Mouse (Mus musculus): ENCODE measurements at regions not wholly inside any gene's neighbourhood (a gene's known extent, or its start where the extent isn't known, plus 50 kb on each side); places are given as distances from the start of the nearest gene placed in this dataset.
"Not testable (repeated sequence)": the region's sequence is repeated elsewhere in the genome, so short reads cannot be mapped to it uniquely, and the experiment has no call there.

GRCm38 (mm10) chr8:81286280-81287034 is 55.9 kb upstream of the Inpp4b start:
- Histone ChIP-seq H3K4me3 (replicated peaks) (no peak overlapping the region), H3K36me3 (no peaks in the 10 kb centered on the region), H3K4me2 (replicated peaks) (no peak overlapping the region), H3K9ac (no peak overlapping the region), H3K9me3 (replicated peaks) (no peaks in the 10 kb centered on the region), H3K4me1 (no peaks in the 10 kb centered on the region), H3K27ac (replicated peaks) (no peak overlapping the region), H3K27me3 (no peaks in the 10 kb centered on the region)
- ATAC-seq (ENCODE audit: insufficient number of reproducible peaks, low FRiP score, low TSS enrichment, low read depth) = no peak
- 63% methylated on average over 8 of the region's 8 CpGs for WGBS

- no peak overlapping the region for H3K27ac ChIP-seq (replicated peaks)
- H3K36me3 ChIP-seq = no peaks in the 10 kb centered on the region
- WGBS = 48% methylated on average over 2 of the region's 2 CpGs
- no peak overlapping the region for H3K4me3 ChIP-seq (replicated peaks)
- H3K27me3 ChIP-seq = no peaks in the 10 kb centered on the region
- H3K9ac ChIP-seq = no peak overlapping the region
- 0 out of 2 replicates have a peak, but pooled peaks cover 3% of the 10 kb centered on the region for H3K4me1 ChIP-seq
- no peaks in the 10 kb centered on the region for H3K9me3 ChIP-seq (replicated peaks)
- ATAC-seq (ENCODE audit: insufficient number of reproducible peaks, low FRiP score, low TSS enrichment, low read depth) = peak; percentile 54; the same call in 1 of the 2 replicates
- H3K4me2 ChIP-seq (replicated peaks) = no peak overlapping the region
Measured at GRCm38 (mm10) chr8:81260089-81260488, 82.3 kb upstream of the Inpp4b start.

DNA sequence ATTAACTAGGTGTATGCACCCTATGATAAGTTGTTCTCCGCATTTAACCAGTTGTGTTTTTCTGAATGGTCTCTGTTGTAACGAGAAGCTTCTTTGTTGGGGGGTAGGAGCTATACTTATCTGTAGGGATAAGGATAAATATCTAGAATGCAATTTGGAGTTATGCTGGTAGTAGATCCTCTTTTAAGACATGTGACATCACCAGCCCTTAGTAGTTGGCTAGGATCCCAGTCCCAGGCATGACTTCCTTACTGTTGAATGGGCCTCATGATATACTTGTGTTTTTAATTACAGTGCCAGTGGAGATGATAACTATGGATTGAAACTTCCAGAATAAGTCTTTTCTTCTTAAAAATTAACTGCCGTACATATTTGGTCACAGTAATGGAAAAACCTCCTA is 118.5 kb upstream of the Inpp4b start:
- Histone ChIP-seq H3K4me3 (replicated peaks) (no peak overlapping the region), H3K4me2 (replicated peaks) (no peak overlapping the region), H3K9ac (no peak overlapping the region), H3K36me3 (no peaks in the 10 kb centered on the region), H3K27ac (replicated peaks) (no peak overlapping the region), H3K27me3 (no peaks in the 10 kb centered on the region), H3K4me1 (no peaks in the 10 kb centered on the region; the same call in 1 of the 2 replicates), H3K9me3 (replicated peaks) (no peaks in the 10 kb centered on the region)
- 69% methylated on average over 3 of the region's 3 CpGs for WGBS
- ATAC-seq (ENCODE audit: insufficient number of reproducible peaks, low FRiP score, low TSS enrichment, low read depth) = no peak

DNA sequence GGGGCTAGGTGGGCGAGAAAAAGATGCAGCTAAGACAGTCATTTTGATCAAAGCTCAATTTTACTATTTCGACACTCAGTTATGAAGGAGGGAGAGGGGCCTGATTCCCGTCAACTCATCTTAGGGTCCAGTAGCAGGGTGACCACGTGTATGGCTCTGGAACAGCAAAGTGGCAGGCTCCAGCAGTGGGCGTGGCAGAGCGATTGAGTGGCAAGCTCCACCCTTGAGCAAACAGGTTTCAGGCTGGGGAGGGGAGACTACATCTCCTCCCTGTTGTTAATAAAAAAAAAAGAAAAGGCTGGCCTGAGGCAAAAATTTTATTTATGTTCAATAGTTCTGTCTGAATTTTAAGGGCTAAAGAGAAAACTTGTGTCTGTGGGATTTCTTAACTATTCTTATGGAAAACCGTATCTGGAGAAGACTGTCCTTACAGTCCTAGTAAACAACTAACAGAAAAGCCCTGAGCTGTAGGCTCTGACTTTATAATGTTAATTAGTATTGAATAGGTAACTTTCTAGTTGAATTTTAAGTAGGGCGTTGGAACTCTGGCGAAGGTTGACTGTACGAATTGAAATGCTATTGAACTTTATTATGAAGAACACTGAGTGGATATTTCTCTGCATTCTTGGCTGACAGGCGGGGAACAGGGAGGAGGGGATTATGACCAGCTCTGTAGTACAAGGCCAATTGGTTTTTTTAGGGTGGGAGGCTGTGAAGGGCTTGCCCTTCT is 155.1 kb upstream of the Inpp4b start:
- H3K4me1 ChIP-seq; ATAC-seq (ENCODE audit: insufficient number of reproducible peaks, low FRiP score, low TSS enrichment, low read depth); H3K36me3 ChIP-seq; H3K9me3 ChIP-seq (replicated peaks); H3K9ac ChIP-seq; H3K27ac ChIP-seq (replicated peaks); H3K4me3 ChIP-seq (replicated peaks); H3K4me2 ChIP-seq (replicated peaks); H3K27me3 ChIP-seq: not testable (repeated sequence)
- WGBS = 67% methylated on average over 11 of the region's 11 CpGs

- ATAC-seq (ENCODE audit: insufficient number of reproducible peaks, low FRiP score, low TSS enrichment, low read depth) = no peak
- H3K9ac ChIP-seq = no peak overlapping the region
Measured at GRCm38 (mm10) chr8:81175537-81175936, 160.8 kb upstream of the Usp38 start.

DNA sequence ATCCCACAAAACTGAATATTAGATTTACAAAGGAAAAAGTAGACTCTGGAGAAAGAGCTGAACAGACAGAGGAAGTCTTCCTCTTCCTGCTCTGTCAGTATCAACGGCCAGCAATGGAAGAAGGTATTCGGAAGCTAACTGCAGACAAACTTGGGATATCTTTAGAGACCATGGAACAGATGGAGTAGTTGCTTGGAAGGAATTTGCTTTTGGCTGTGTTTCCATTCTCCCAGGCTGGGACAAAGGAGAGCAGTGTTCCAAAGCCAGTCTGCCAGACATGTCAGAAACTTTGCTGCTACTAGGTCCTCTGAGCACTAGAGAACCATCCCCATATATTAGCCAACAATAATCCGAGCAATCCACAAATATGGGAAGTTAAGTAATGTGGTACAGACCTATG is 132.5 kb upstream of the Usp38 start:
- 0 out of 2 replicates have a peak, but pooled peaks have one; percentile 11 for ATAC-seq (ENCODE audit: insufficient number of reproducible peaks, low FRiP score, low TSS enrichment, low read depth)
- WGBS = 76% methylated on average over 3 of the region's 3 CpGs
- no peaks in the 10 kb centered on the region for H3K36me3 ChIP-seq

More at GRCm38 (mm10) chr8:81175537-81175936, 160.8 kb upstream of the Usp38 start:
- WGBS = 67% methylated on average over 1 of the region's 1 CpGs
- Histone ChIP-seq H3K36me3 (no peaks in the 10 kb centered on the region), H3K4me3 (replicated peaks) (no peak overlapping the region), H3K27me3 (no peaks in the 10 kb centered on the region), H3K4me1 (no peaks in the 10 kb centered on the region), H3K27ac (replicated peaks) (no peak overlapping the region), H3K4me2 (replicated peaks) (no peak overlapping the region), H3K9me3 (replicated peaks) (no peaks in the 10 kb centered on the region)

DNA sequence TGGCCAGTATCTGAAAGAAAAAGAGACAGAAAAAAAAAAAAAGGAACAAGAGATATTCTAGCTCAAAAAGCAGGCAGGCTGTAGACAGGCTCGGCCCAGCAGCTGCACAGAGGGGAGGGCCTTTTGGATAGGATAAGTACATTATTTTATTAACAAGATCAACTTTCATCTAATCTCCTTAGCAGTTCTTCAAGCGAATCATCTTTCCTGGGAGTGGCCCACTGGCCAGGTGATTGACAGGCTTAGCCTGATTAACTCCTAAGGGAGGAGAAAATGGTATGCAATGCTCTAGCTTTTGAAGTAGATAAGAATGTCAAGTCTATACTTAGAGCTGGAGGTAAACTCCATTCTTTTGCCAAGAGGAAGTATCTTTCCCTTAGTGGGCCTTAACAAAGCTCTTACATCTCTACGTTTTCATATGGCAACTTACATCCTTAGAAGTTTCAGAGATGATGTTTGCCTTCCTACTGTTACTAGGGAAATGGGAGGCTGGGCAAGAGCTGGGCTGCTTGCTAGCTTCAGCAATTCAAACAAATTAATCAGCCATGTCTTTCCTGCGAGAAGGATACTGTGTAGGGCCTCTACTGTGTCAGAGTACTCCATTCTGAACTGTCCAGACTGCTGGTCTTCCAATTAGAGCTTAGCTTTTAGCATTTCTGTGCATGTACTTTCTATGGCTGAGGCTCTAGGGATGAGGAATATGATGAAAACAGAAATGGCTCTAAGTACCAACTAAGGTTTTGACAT is 92.2 kb upstream of the Usp38 start:
- Histone ChIP-seq H3K4me1 (no peaks in the 10 kb centered on the region), H3K36me3 (no peaks in the 10 kb centered on the region), H3K4me3 (replicated peaks) (no peak overlapping the region), H3K27me3 (no peaks in the 10 kb centered on the region), H3K9me3 (replicated peaks) (no peaks in the 10 kb centered on the region), H3K4me2 (replicated peaks) (no peak overlapping the region), H3K27ac (replicated peaks) (no peak overlapping the region), H3K9ac (no peak overlapping the region)
- WGBS = 52% methylated on average over 4 of the region's 4 CpGs
- ATAC-seq (ENCODE audit: insufficient number of reproducible peaks, low FRiP score, low TSS enrichment, low read depth) = no peak

More for the DNA sequence above, 132.5 kb upstream of the Usp38 start:
- Histone ChIP-seq H3K27me3 (no peaks in the 10 kb centered on the region), H3K4me2 (replicated peaks) (no peak overlapping the region), H3K27ac (replicated peaks) (no peak overlapping the region), H3K9ac (no peak overlapping the region), H3K4me1 (no peaks in the 10 kb centered on the region), H3K9me3 (replicated peaks) (no peaks in the 10 kb centered on the region), H3K4me3 (replicated peaks) (no peak overlapping the region)

DNA sequence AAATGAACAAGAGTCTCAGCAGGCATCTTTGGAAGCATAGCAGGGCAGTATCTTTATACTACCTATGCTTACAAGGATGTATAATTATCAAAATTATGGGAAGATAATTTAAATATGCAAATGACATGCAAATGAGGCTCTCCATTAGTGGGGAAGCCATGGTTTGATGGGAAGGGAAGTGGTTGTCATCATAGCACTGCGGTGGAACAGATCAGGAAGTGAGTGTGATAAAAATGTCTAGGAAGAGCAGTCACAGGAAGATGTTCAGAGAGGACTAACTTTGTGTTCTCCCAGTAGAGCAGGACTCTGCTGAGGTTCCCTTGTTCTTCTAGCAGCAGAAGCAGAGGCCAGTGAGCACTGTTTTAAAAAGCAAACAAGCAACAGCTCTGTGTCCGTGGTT is 84.2 kb upstream of the Usp38 start:
- no peak overlapping the region for H3K4me2 ChIP-seq (replicated peaks)
- no peak for ATAC-seq (ENCODE audit: insufficient number of reproducible peaks, low FRiP score, low TSS enrichment, low read depth)
- H3K9me3 ChIP-seq (replicated peaks) = no peaks in the 10 kb centered on the region
- WGBS = 69% methylated on average over 2 of the region's 2 CpGs
- no peaks in the 10 kb centered on the region for H3K27me3 ChIP-seq
- no peak overlapping the region for H3K4me3 ChIP-seq (replicated peaks)
- no peaks in the 10 kb centered on the region for H3K4me1 ChIP-seq
- H3K27ac ChIP-seq (replicated peaks) = no peak overlapping the region
- no peaks in the 10 kb centered on the region for H3K36me3 ChIP-seq
- H3K9ac ChIP-seq = no peak overlapping the region

- Histone ChIP-seq H3K27ac (replicated peaks) (no peak overlapping the region), H3K36me3 (no peaks in the 10 kb centered on the region), H3K4me3 (replicated peaks) (no peak overlapping the region), H3K9ac (no peak overlapping the region), H3K27me3 (no peaks in the 10 kb centered on the region), H3K4me1 (no peaks in the 10 kb centered on the region), H3K9me3 (replicated peaks) (no peaks in the 10 kb centered on the region), H3K4me2 (replicated peaks) (no peak overlapping the region)
- ATAC-seq (ENCODE audit: insufficient number of reproducible peaks, low FRiP score, low TSS enrichment, low read depth) = 0 out of 2 replicates have a peak, but pooled peaks have one; percentile 70
- WGBS = 54% methylated on average over 9 of the region's 9 CpGs
Measured at GRCm38 (mm10) chr8:81097076-81097819, 82.5 kb upstream of the Usp38 start.

GRCm38 (mm10) chr8:81095237-81095636 is 80.5 kb upstream of the Usp38 start:
- Histone ChIP-seq H3K27ac (replicated peaks) (no peak overlapping the region), H3K9me3 (replicated peaks) (no peaks in the 10 kb centered on the region), H3K36me3 (no peaks in the 10 kb centered on the region), H3K4me1 (no peaks in the 10 kb centered on the region), H3K9ac (no peak overlapping the region), H3K4me2 (replicated peaks) (no peak overlapping the region), H3K4me3 (replicated peaks) (no peak overlapping the region), H3K27me3 (no peaks in the 10 kb centered on the region)
- no peak for ATAC-seq (ENCODE audit: insufficient number of reproducible peaks, low FRiP score, low TSS enrichment, low read depth)
- 78% methylated on average over 2 of the region's 2 CpGs for WGBS
